Mouse (Mus musculus): Measurements from ENCODE around the gene Dhrs7b. TPM values are rescaled to one million over a fixed set of nuclear protein-coding genes. Genes with fewer than 3 reads are reported as not detected.

Dhrs7b gene
- 8.3 and 10.9 TPM in 2 replicates for polyA plus RNA-seq (2012; rRNA removed)

DNA sequence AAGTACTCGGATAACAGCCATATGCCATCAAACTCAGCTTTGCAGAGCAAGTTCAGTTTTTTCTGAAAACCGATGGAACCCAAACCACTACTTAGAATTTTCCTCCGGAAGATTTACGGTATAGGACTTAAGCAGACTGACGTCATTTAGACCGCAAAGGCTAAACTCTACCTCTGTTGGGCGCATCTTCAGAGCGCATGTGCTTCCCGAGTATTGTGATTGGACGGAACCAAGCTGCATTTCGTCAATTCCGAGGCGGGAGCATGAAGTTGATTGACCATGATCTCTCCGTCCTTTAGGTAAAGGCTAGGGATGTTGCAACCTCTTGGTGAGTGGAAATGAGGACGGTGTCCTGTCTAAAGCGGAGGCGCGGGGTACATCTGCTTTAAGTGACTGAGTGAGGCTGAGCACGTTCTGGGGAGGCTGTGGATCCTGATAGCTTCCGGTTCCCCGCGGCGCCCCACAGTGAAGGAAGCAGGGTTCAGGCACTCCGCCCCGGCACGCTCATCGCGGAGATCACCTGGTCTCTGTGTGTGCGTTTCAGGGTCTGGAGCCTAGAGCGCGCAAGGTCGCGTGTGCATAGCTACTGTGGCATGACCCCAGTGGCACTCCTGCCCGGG lies at the start of gene Dhrs7b:
Gene Dhrs7b, plus strand, starts transcription at position 199 of the 620 bp plus-strand sequence.

DNA sequence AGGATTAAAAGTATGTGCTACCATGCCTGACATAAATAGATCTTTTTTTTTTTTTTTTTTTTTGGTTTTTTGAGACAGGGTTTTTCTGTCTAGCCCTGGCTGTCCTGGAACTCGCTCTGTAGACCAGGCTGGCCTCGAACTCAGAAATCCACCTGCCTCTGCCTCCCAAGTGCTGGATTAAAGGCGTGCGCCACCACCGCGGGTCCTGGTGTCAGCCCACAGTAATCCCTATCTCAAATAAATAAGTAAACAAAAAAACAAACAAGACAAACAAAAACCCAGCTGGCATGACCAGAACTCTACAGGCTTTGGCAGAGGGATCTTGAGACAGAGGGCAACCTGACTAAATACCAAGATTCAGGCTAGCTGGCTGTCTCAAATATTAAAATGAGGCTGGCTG lies 18.8 kb upstream of the Dhrs7b start, which contains the start of gene Shmt1:
Gene Shmt1, minus strand, starts transcription at position 101 of the 400 bp plus-strand sequence.

GRCm38 (mm10) chr11:60878675-60879294 lies 48.4 kb downstream of the Dhrs7b start, which contains the start of gene Tmem11:
Gene Tmem11, minus strand, starts transcription at chr11:60879272.

Other genes starting within 250 kb of the Dhrs7b start
- 7.8 and 8.8 TPM in 2 replicates for gene Llgl1, start 130.9 kb upstream of the Dhrs7b start, polyA plus RNA-seq (2012; rRNA removed)
- 33.4 and 37.5 TPM in 2 replicates for gene Flii, start 103.4 kb upstream of the Dhrs7b start, polyA plus RNA-seq (2012; rRNA removed)
- 2.9 and 3.3 TPM in 2 replicates for gene Mief2, start 102.2 kb upstream of the Dhrs7b start, polyA plus RNA-seq (2012; rRNA removed)
- 3.1 and 3.6 TPM in 2 replicates for gene Top3a, start 53.3 kb upstream of the Dhrs7b start, polyA plus RNA-seq (2012; rRNA removed)
- 4.2 TPM in 2 replicates for gene Smcr8, start 53.1 kb upstream of the Dhrs7b start, polyA plus RNA-seq (2012; rRNA removed)
- gene Shmt1, start 18.9 kb upstream of the Dhrs7b start, polyA plus RNA-seq (2012; rRNA removed) = 53.5 and 54.3 TPM in 2 replicates
- 33.3 and 36.6 TPM in 2 replicates for gene Tmem11, start 48.6 kb downstream of the Dhrs7b start, polyA plus RNA-seq (2012; rRNA removed)
- 5.5 and 6.5 TPM in 2 replicates for gene Natd1, start 84.1 kb downstream of the Dhrs7b start, polyA plus RNA-seq (2012; rRNA removed)
- gene Map2k3, start 101.4 kb downstream of the Dhrs7b start, polyA plus RNA-seq (2012; rRNA removed) = 21.8 and 24.0 TPM in 2 replicates
- 0.02 and 0.07 TPM in 2 replicates for gene Kcnj12, start 191.9 kb downstream of the Dhrs7b start, polyA plus RNA-seq (2012; rRNA removed)